Mouse (Mus musculus) heart, embryonic 14.5 days (tissue): ENCODE data around the gene Hecw2. TPM values are rescaled to one million over a fixed set of nuclear protein-coding genes. Genes with fewer than 3 reads are reported as not detected.

Experiments used
- ATAC-seq: fragments of 200-750 bp; cut with Nextera tagmentation; 2 replicates; pipeline ENCODE4 v1.8.0; 2017; ENCODE audit warnings: low read depth, moderate TSS enrichment; ENCODE audit not compliant: insufficient number of reproducible peaks, insufficient read depth, low FRiP score
- H3K27ac ChIP-seq, 2 experiments: fragments of 200-500 bp in 1 of 2; fragments of 300-500 bp in 1 of 2; sonication (generic) in 1 of 2; replicated peaks in 1 of 2; 2 replicates each; pipeline ENCODE4 v1.5.1; 2012 to 2014; ENCODE audit warnings: low read depth in 2 of 2, low read length in 2 of 2, control low read depth in 1 of 2, mild to moderate bottlenecking in 1 of 2, mixed read lengths in 1 of 2; ENCODE audit not compliant: control insufficient read depth in 1 of 2, insufficient read depth in 1 of 2
- H3K27me3 ChIP-seq: fragments of 300-500 bp; sonication (generic); 2 replicates; pipeline ENCODE4 v1.6.1; 2014; ENCODE audit warnings: mild to moderate bottlenecking, low read length, control low read depth; ENCODE audit not compliant: control insufficient read depth, insufficient read depth
- H3K36me3 ChIP-seq: fragments of 300-500 bp; sonication (generic); 2 replicates; pipeline ENCODE4 v1.6.1; 2014; ENCODE audit warnings: mild to moderate bottlenecking, control low read depth, low read length, mixed read lengths; ENCODE audit not compliant: control insufficient read depth, insufficient read depth
- H3K4me1 ChIP-seq, 2 experiments: fragments of 200-500 bp in 1 of 2; fragments of 300-500 bp in 1 of 2; sonication (generic) in 1 of 2; 2 replicates each; pipeline ENCODE4 v1.6.1; 2012 to 2014; ENCODE audit warnings: low read length in 2 of 2, control low read depth in 1 of 2, mixed read lengths in 1 of 2; ENCODE audit not compliant: control insufficient read depth in 2 of 2, insufficient read depth in 2 of 2
- H3K4me2 ChIP-seq: fragments of 300-500 bp; sonication (generic); 2 replicates; pipeline ENCODE4 v1.6.1; 2014; ENCODE audit warnings: mild to moderate bottlenecking, low read length
- H3K4me3 ChIP-seq, 2 experiments: fragments of 200-500 bp in 1 of 2; fragments of 300-500 bp in 1 of 2; sonication (generic) in 1 of 2; 2 replicates each; pipeline ENCODE4 v1.5.1; 2012 to 2014; ENCODE audit warnings: low read length in 2 of 2, mild to moderate bottlenecking in 2 of 2, control low read depth in 1 of 2, low read depth in 1 of 2, moderate library complexity in 1 of 2; ENCODE audit not compliant: control insufficient read depth in 1 of 2, insufficient read depth in 1 of 2
- H3K9ac ChIP-seq: fragments of 300-500 bp; sonication (generic); 2 replicates; pipeline ENCODE4 v1.6.1; 2014; ENCODE audit warnings: mild to moderate bottlenecking, low read length
- H3K9me3 ChIP-seq: fragments of 300-500 bp; sonication (generic); 2 replicates; pipeline ENCODE4 v1.6.1; 2016; ENCODE audit warnings: low read length, control low read depth; ENCODE audit not compliant: control insufficient read depth
- WGBS: fragments of 180-500 bp; shearing (Covaris S2); extraction: QIAGEN DNeasy Blood & Tissue Kit; methylation state at CpG from one replicate; pipeline ENCODE4 v1.1.7; 2014; 5-methylcytosine and 5-hydroxymethylcytosine counted together
- polyA plus RNA-seq: library from polyadenylated mRNA; unstranded; fragments of >200 nt; fragmentation: Nextera tagmentation; extraction: Ambion mirVana; gene quantifications from 2 replicates; pipeline ENCODE4 v1.2.1, GENCODE M21; 2014

Gene Hecw2
- polyA plus RNA-seq, 1 experiment from 2014 or later, result 5.7 TPM

DNA sequence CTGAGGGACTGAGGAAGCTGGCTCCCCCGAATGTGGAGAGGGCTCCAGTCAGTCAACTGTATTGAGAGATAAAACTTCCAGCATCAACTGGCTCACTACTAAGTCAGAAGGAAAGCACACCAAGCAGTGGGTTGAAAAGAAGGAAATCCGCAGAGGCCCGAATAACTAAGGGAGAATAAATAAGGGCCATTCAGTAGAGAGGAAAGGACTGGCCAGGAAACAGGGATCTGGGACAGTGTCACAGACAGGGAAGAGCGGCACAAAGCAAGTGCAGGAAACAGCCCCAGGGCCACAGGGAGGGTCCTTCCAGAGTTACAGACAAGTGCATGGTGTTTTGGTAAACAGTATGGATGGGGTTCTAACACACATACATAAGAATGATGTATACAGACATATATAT lies 179.2 kb downstream of the Hecw2 start:
- Histone ChIP-seq H3K27me3 (no peaks in the 10 kb centered on the region), H3K4me1 (peaks cover 11 to 14% of the 10 kb centered on the region in 2 experiments), H3K4me2 (no peak overlapping the region), H3K27ac (peak overlapping the region; percentile 25 to 55; a peak in 2 of 4 replicates), H3K36me3 (no peaks in the 10 kb centered on the region), H3K9ac (no peak overlapping the region), H3K4me3 (no peak overlapping the region), H3K9me3 (no peaks in the 10 kb centered on the region)
- whole genome bisulfite sequencing, result 50% methylated on average over 4 of the region's 4 CpGs
- ATAC-seq, result peak; percentile 57; the same call in 1 of the 2 replicates

DNA sequence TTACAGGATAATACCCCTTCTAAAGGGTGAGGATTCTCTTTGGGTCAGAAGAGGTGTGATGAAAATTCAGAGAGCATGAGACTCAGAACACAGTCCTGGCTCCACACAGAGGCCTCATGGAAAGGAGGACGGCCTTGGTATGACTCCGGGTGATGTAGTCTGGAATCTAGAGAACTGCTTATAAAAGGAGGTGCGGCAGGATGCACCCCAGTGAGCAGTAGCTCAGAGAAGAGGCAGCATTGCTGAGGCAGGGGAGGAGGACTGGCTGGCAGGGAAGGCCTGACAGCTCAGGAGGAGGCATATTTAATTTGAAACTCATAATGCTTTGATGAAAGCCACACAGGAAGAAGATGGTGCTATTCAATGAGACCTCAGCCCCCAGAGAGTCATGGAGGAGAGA lies 182.6 kb downstream of the Hecw2 start:
- Histone ChIP-seq H3K9ac (no peak overlapping the region), H3K36me3 (no peaks in the 10 kb centered on the region), H3K4me2 (no peak overlapping the region), H3K27ac (no peak overlapping the region), H3K27me3 (no peaks in the 10 kb centered on the region), H3K4me1 (peaks cover 13 to 21% of the 10 kb centered on the region in 2 experiments), H3K4me3 (no peak overlapping the region), H3K9me3 (no peaks in the 10 kb centered on the region)
- 54% methylated on average over 3 of the region's 3 CpGs for WGBS
- no peak for ATAC-seq

GRCm38 (mm10) chr1:54009418-54010064 lies 185.4 kb downstream of the Hecw2 start:
- no peak for ATAC-seq
- Histone ChIP-seq H3K36me3 (no peaks in the 10 kb centered on the region), H3K4me2 (no peak overlapping the region), H3K27ac (no peak overlapping the region), H3K9me3 (no peaks in the 10 kb centered on the region), H3K27me3 (no peaks in the 10 kb centered on the region), H3K9ac (no peak overlapping the region), H3K4me3 (no peak overlapping the region), H3K4me1 (peaks cover 15 to 29% of the 10 kb centered on the region in 2 experiments)
- WGBS, result 78% methylated on average over 6 of the region's 6 CpGs

GRCm38 (mm10) chr1:54005860-54006386 lies 189.0 kb downstream of the Hecw2 start:
- Histone ChIP-seq H3K4me3 (no peak overlapping the region), H3K36me3 (no peaks in the 10 kb centered on the region), H3K27ac (peak overlapping the region; percentile 55 to 60), H3K4me1 (peaks cover 16 to 54% of the 10 kb centered on the region in 2 experiments), H3K9me3 (no peaks in the 10 kb centered on the region), H3K27me3 (no peaks in the 10 kb centered on the region), H3K9ac (no peak overlapping the region), H3K4me2 (no peak overlapping the region)
- WGBS, result 15% methylated on average over 5 of the region's 5 CpGs
- ATAC-seq, result no peak

GRCm38 (mm10) chr1:54003288-54003687 lies 191.7 kb downstream of the Hecw2 start:
- peak overlapping the region; percentile 82 to 87 for H3K27ac ChIP-seq
- H3K27me3 ChIP-seq, result no peaks in the 10 kb centered on the region
- peaks cover 11 to 47% of the 10 kb centered on the region in 2 experiments for H3K4me1 ChIP-seq
- no peak overlapping the region for H3K4me3 ChIP-seq
- no peaks in the 10 kb centered on the region for H3K9me3 ChIP-seq
- 0 out of 2 replicates have a peak overlapping the region, but pooled peaks have one; percentile 12 for H3K4me2 ChIP-seq
- WGBS, result 9% methylated on average over 3 of the region's 3 CpGs
- no peak overlapping the region for H3K9ac ChIP-seq
- no peaks in the 10 kb centered on the region for H3K36me3 ChIP-seq
- ATAC-seq, result no peak

- H3K4me3 ChIP-seq, result no peak overlapping the region
- H3K36me3 ChIP-seq, result no peaks in the 10 kb centered on the region
- H3K27ac ChIP-seq, result peak overlapping the region; percentile 59 to 87; a peak in 3 of 4 replicates
- no peak overlapping the region for H3K4me2 ChIP-seq
- no peak overlapping the region for H3K9ac ChIP-seq
- H3K27me3 ChIP-seq, result no peaks in the 10 kb centered on the region
- no peaks in the 10 kb centered on the region for H3K9me3 ChIP-seq
- peaks cover 11 to 47% of the 10 kb centered on the region in 2 experiments for H3K4me1 ChIP-seq
- no peak for ATAC-seq
- WGBS, result 45% methylated on average over 2 of the region's 2 CpGs
These were observed 192.9 kb downstream of the Hecw2 start for GRCm38 (mm10) chr1:54002077-54002476.

- Histone ChIP-seq H3K27ac (no peak overlapping the region), H3K9ac (no peak overlapping the region), H3K9me3 (no peaks in the 10 kb centered on the region), H3K4me1 (peaks cover 2 to 13% of the 10 kb centered on the region in 2 experiments), H3K4me3 (no peak overlapping the region), H3K27me3 (no peaks in the 10 kb centered on the region), H3K36me3 (no peaks in the 10 kb centered on the region), H3K4me2 (no peak overlapping the region)
- no peak for ATAC-seq
- WGBS, result 100% methylated on average over 1 of the region's 1 CpGs
These were observed 197.7 kb downstream of the Hecw2 start for GRCm38 (mm10) chr1:53997239-53997638.
